Mouse (Mus musculus): ENCODE data around the gene Zfp986. TPM values are rescaled to one million over a fixed set of nuclear protein-coding genes. Genes with fewer than 3 reads are reported as not detected.
"Not testable (repeated sequence)": the region's sequence is repeated elsewhere in the genome, so short reads cannot be mapped to it uniquely, and the experiment has no call there.

The Zfp986 gene
- not detected in 2 replicates for polyA plus RNA-seq (2014; fragmentation: Nextera tagmentation; extraction: Ambion mirVana)

DNA sequence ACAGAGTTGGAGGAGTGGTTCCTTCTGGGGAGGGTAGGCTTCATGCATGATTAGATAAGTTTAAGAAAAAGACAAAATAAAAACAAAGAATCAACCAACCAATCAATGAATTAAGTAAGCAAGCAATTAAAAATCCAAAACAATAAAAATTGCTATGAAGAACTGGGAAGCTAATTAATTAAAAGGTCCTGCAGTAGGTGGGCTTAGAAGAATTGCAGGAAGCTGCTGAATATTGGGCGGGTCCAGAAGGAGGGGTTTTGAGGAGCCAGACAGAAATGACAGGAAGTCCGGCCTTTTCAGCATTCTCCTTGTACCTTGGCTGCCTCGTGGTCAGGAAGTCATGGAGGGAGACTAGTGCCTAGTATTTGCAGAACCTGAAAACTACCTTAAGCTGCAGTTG is at the start of gene Zfp986:
Zfp986 (plus strand) TSS at position 301 of the 400 bp plus-strand sequence.
- H3K4me1 ChIP-seq (ENCODE audit: control insufficient read depth, insufficient read depth, low read length); H3K27me3 ChIP-seq (ENCODE audit: control insufficient read depth, insufficient read depth, low read length); H3K9ac ChIP-seq (replicated peaks; ENCODE audit: low read length); DNase-seq; H3K36me3 ChIP-seq (ENCODE audit: control insufficient read depth, insufficient read depth, low read length); H3K27ac ChIP-seq (replicated peaks; ENCODE audit: low read depth, low read length); H3K9me3 ChIP-seq (ENCODE audit: control insufficient read depth, low read length); ATAC-seq (ENCODE audit: low FRiP score, low TSS enrichment); H3K4me2 ChIP-seq (ENCODE audit: low read length); H3K4me3 ChIP-seq (replicated peaks; ENCODE audit: low read depth, low read length): not testable (repeated sequence)
- 77% methylated on average over 3 of the region's 3 CpGs for WGBS

DNA sequence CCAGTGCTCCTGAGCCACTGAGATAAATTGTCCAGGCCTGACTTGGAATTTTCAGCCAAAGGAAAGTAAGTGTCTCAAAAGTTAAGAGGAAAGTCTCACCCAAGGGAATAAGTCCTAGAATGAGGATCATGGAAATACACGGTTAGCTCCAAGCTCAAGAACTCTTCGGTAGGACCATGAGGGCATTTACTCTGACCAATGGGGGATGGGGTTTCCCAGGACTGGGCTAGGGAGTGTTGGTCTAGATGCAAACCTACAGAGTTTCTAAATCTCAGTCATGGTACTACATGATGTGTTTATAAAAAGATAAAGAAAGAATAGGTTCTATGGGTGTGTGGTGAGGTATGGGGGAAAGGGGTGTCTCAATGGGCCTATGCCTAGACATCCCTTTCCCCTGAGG is 48.6 kb upstream of the Zfp986 start:
- ATAC-seq (ENCODE audit: low FRiP score, low TSS enrichment): peak; percentile 46; the same call in 1 of the 2 replicates
- WGBS: no CpG with 5 or more reads among the region's 2 CpGs
- H3K9me3 ChIP-seq (ENCODE audit: control insufficient read depth, low read length); DNase-seq; H3K4me1 ChIP-seq (ENCODE audit: control insufficient read depth, insufficient read depth, low read length); H3K4me2 ChIP-seq (ENCODE audit: low read length); H3K27ac ChIP-seq (replicated peaks; ENCODE audit: low read depth, low read length); H3K27me3 ChIP-seq (ENCODE audit: control insufficient read depth, insufficient read depth, low read length); H3K4me3 ChIP-seq (replicated peaks; ENCODE audit: low read depth, low read length); H3K36me3 ChIP-seq (ENCODE audit: control insufficient read depth, insufficient read depth, low read length); H3K9ac ChIP-seq (replicated peaks; ENCODE audit: low read length): not testable (repeated sequence)

DNA sequence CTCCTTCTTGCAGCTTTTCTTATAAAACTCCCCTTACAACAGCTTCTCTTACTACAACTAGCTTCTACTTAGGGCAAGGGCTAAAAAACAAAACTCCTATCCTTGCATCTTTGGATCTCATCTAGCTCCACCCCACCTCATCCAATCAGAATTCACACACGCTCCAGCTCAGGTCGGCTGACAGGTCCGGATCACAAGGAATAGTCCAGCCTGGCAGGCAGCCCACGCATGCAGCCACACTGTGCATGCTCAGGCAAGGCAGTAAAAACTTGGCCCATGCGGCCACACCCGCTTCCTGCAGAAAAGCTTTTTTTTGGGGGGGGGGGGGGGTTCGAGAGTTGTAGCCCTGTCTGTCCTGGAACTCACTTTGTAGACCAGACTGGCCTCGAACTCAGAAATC is 43.0 kb upstream of the Zfp986 start:
- not testable (repeated sequence) for DNase-seq; H3K27me3 ChIP-seq (ENCODE audit: control insufficient read depth, insufficient read depth, low read length); H3K4me1 ChIP-seq (ENCODE audit: control insufficient read depth, insufficient read depth, low read length); H3K4me2 ChIP-seq (ENCODE audit: low read length); H3K4me3 ChIP-seq (replicated peaks; ENCODE audit: low read depth, low read length); H3K9me3 ChIP-seq (ENCODE audit: control insufficient read depth, low read length); H3K27ac ChIP-seq (replicated peaks; ENCODE audit: low read depth, low read length); H3K36me3 ChIP-seq (ENCODE audit: control insufficient read depth, insufficient read depth, low read length); H3K9ac ChIP-seq (replicated peaks; ENCODE audit: low read length)
- WGBS: 90% methylated on average over 3 of the region's 8 CpGs
- peak; percentile 42 for ATAC-seq (ENCODE audit: low FRiP score, low TSS enrichment)

DNA sequence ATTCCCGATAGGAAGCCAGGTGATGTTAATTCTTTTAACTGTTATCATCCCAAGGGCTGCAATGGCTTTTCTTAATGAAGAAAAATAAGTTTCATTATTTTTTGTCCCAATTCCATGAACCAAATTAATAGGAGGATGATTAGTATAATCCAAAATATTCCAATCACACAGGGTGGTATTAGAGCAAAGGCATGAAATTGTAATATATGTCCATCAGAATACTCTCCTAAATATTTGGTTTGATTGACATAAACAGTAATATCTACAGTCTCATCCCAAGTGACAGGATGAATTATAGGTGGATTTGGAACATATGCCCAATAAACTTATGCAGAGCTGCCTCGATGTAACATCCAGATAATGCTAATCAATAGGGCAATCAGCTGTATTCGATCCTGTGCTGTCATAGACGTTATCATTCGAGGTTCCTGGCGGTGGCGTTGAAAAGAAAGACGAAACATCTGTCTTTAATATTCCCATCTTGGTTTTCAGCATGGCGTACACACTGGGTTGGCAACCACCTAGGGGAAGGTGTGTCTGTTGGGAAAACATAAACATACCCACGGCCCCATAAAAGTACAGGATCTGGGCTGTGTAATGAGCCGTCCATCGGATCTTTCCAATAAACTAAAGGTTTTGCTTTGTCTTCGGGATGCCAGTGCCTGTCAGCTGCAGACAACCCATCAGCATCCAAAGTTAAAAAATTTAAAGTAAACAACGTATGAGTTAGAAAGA is 37.1 kb upstream of the Zfp986 start:
- DNase-seq: not testable (repeated sequence)
- WGBS: 96% methylated on average over 1 of the region's 14 CpGs

DNA sequence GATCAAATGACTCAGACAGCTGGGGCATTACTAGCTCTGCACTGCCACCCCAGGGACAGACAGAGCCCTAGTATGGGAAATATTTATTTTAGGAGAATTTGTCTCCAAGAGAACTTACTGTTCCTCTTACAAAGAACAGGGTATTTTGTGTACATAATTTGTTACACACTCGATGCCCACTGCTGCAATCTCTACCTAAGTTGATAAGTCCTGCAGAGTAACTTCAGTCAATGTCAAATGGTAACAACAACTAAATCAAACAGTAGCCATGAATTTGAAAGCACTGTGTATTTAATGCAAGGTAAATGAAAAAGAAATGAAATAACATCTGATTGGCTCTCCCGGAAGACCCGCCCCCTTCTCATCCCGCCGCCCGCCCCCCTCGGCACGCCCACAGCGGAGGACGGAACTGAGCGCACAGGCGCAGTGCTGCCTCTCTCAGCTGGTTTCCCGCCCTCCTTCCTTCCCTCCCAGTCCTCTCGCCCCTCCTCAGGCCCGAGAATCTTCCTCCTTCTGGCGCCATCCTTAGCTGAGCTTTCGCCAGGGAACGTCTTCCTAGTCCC is 32.2 kb upstream of the Zfp986 start:
- not testable (repeated sequence) for H3K4me3 ChIP-seq (replicated peaks; ENCODE audit: low read depth, low read length); H3K4me1 ChIP-seq (ENCODE audit: control insufficient read depth, insufficient read depth, low read length); H3K27me3 ChIP-seq (ENCODE audit: control insufficient read depth, insufficient read depth, low read length); H3K9me3 ChIP-seq (ENCODE audit: control insufficient read depth, low read length); H3K27ac ChIP-seq (replicated peaks; ENCODE audit: low read depth, low read length); H3K9ac ChIP-seq (replicated peaks; ENCODE audit: low read length); DNase-seq; H3K36me3 ChIP-seq (ENCODE audit: control insufficient read depth, insufficient read depth, low read length); H3K4me2 ChIP-seq (ENCODE audit: low read length)
- ATAC-seq (ENCODE audit: low FRiP score, low TSS enrichment): peak; percentile 47
- WGBS: 84% methylated on average over 7 of the region's 18 CpGs

More for the DNA sequence above, 37.1 kb upstream of the Zfp986 start:
- H3K4me2 ChIP-seq (ENCODE audit: low read length); H3K4me1 ChIP-seq (ENCODE audit: control insufficient read depth, insufficient read depth, low read length); H3K4me3 ChIP-seq (replicated peaks; ENCODE audit: low read depth, low read length); H3K9ac ChIP-seq (replicated peaks; ENCODE audit: low read length); H3K27me3 ChIP-seq (ENCODE audit: control insufficient read depth, insufficient read depth, low read length); H3K36me3 ChIP-seq (ENCODE audit: control insufficient read depth, insufficient read depth, low read length); H3K27ac ChIP-seq (replicated peaks; ENCODE audit: low read depth, low read length); H3K9me3 ChIP-seq (ENCODE audit: control insufficient read depth, low read length): not testable (repeated sequence)
- peak; percentile 32; the same call in 1 of the 2 replicates for ATAC-seq (ENCODE audit: low FRiP score, low TSS enrichment)

DNA sequence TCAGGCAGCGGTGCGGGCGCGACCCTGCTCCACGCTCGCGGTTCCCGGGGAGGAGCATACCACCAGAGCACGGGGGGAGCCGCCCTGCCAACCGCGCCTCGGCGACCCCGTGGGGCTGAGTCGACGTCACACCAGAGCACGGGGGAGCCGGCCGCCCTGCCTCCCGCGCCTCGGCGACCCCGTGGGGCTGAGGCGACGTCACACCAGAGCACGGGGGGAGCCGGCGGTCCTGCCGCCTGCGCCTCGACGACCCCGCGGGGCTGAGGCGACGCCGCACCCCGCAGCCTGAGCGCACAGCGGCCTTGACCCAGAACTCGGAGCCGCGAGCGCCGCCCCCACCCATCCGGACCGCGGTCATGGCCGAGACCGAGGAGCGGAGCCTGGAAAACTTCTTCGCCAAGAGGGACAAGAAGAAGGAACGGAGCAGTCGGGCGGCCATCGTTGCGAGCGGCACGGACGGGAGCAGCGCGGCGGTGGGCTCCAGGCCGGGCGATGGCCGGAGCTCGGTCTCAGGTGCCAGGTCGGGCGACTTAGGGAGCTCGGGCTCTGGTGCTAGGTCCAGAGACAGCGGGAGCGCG is 31.6 kb upstream of the Zfp986 start:
- not testable (repeated sequence) for DNase-seq; H3K4me1 ChIP-seq (ENCODE audit: control insufficient read depth, insufficient read depth, low read length); H3K27me3 ChIP-seq (ENCODE audit: control insufficient read depth, insufficient read depth, low read length); H3K9ac ChIP-seq (replicated peaks; ENCODE audit: low read length); H3K27ac ChIP-seq (replicated peaks; ENCODE audit: low read depth, low read length); H3K9me3 ChIP-seq (ENCODE audit: control insufficient read depth, low read length); H3K36me3 ChIP-seq (ENCODE audit: control insufficient read depth, insufficient read depth, low read length); H3K4me2 ChIP-seq (ENCODE audit: low read length); H3K4me3 ChIP-seq (replicated peaks; ENCODE audit: low read depth, low read length)
- ATAC-seq (ENCODE audit: low FRiP score, low TSS enrichment): peak; percentile 86
- 68% methylated on average over 49 of the region's 75 CpGs for WGBS

DNA sequence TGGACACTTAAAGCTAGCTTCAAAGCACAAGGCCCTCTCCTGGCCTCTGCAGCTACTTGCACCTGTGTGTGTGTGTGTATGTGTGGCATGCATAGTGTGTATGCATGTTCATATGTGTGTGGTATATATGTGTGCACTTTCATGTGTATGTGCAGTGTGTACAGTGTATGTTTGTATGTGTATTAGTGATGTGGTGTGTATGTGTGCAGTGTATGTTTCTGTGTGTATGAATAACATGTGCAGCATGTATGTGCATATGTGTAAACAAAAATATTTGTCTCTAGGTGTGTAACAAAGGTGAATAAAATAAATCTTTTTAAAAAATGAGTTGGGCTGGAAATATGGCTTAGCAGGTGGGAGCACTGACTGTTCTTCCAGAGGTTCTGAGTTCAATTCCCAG is 21.8 kb upstream of the Zfp986 start:
- DNase-seq; H3K9me3 ChIP-seq (ENCODE audit: control insufficient read depth, low read length): not testable (repeated sequence)

DNA sequence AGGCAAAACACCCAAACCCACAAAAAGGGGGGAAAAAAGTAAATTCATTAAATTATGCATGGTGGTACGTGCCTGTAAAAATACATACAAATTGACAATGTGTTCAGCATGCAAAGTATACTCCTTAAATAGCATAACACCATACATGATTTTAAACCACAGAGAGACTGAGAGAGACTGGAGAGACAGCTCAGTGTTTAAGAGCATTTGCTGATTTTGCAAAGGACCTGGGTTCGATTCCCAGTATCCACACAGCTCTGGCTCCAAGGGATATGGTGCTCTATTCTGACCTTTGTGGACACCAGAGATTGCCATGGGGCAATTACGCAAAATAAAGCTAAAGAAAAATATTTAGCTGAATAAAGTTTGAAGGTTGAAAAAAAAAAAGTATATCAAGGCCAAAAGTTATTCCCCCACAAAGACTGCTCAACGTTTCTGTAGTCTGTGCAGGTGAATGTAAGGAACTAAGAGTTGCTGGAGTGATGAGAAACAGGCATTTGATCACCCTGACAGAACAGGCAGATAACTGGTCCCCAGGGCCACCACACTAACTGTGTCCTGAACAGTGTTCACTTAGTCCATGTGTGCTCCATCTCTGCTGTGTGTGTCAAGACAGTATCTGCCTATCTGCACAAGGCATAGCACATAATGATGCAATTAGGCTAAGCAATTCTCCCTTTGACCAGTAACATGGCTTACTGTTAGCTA is 20.3 kb upstream of the Zfp986 start:
- H3K9me3 ChIP-seq (ENCODE audit: control insufficient read depth, low read length); H3K4me3 ChIP-seq (replicated peaks; ENCODE audit: low read depth, low read length); DNase-seq; H3K27me3 ChIP-seq (ENCODE audit: control insufficient read depth, insufficient read depth, low read length); H3K36me3 ChIP-seq (ENCODE audit: control insufficient read depth, insufficient read depth, low read length); H3K4me2 ChIP-seq (ENCODE audit: low read length); H3K27ac ChIP-seq (replicated peaks; ENCODE audit: low read depth, low read length); H3K4me1 ChIP-seq (ENCODE audit: control insufficient read depth, insufficient read depth, low read length); H3K9ac ChIP-seq (replicated peaks; ENCODE audit: low read length): not testable (repeated sequence)
- 63% methylated on average over 3 of the region's 4 CpGs for WGBS
- ATAC-seq (ENCODE audit: low FRiP score, low TSS enrichment): peak; percentile 38

More for the DNA sequence above, 21.8 kb upstream of the Zfp986 start:
- not testable (repeated sequence) for H3K9ac ChIP-seq (replicated peaks; ENCODE audit: low read length); H3K4me3 ChIP-seq (replicated peaks; ENCODE audit: low read depth, low read length); H3K36me3 ChIP-seq (ENCODE audit: control insufficient read depth, insufficient read depth, low read length); H3K27ac ChIP-seq (replicated peaks; ENCODE audit: low read depth, low read length); H3K4me2 ChIP-seq (ENCODE audit: low read length); H3K4me1 ChIP-seq (ENCODE audit: control insufficient read depth, insufficient read depth, low read length); H3K27me3 ChIP-seq (ENCODE audit: control insufficient read depth, insufficient read depth, low read length)
- peak; percentile 34; the same call in 1 of the 2 replicates for ATAC-seq (ENCODE audit: low FRiP score, low TSS enrichment)
